Mouse (Mus musculus) T-cell, adult 66 days (primary cell): ENCODE data around the gene Tbx5. TPM values are rescaled to one million over a fixed set of nuclear protein-coding genes. Genes with fewer than 3 reads are reported as not detected.

ENCODE experiments used
- total RNA-seq, 2 experiments: library from RNA; stranded (reverse); gene quantifications; 3 replicates in 1 of 2; 4 replicates in 1 of 2; pipeline ENCODE4 v1.2.4; 2023

Tbx5 gene
- not detected for total RNA-seq

DNA sequence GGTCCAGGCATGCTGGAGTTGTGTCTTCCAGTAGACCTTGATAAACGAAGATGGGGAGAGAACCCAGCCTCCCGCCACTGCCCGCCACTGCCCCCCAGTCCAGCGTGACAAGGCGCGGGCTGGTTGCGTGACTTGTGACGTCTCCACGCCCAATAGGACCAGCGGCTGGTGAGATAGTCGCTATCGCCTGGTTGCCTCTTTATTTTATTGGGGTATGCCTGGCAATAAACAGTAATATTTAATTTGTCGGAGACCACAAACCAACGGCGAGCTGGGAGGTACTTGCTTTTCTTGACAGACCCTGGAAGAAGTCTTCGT is at the start of gene Tbx5:
TSS of gene Tbx5 (plus strand) at position 190 of the 318 bp plus-strand sequence.

Other genes with a start within 250 kb of the Tbx5 start
- gene Tbx3, start 162.0 kb upstream of the Tbx5 start, total RNA-seq = not detected